Mouse (Mus musculus) NIH3T3 (cell line): ENCODE measurements at regions not wholly inside any gene's neighbourhood (a gene's known extent, or its start where the extent isn't known, plus 50 kb on each side); places are given as distances from the start of the nearest gene placed in this dataset.

Experiments
- DNase-seq: peaks from one replicate; pipeline ENCODE4 v3.0.0-alpha.2; 2012; ENCODE audit warnings: low read depth

- DNase-seq: peak; percentile 72
Observed at GRCm38 (mm10) chr10:9071630-9072029, 185.8 kb upstream of the Sash1 start.

GRCm38 (mm10) chr10:9069608-9070190 is 183.8 kb upstream of the Sash1 start:
- no peak for DNase-seq

- DNase-seq: no peak
Observed at GRCm38 (mm10) chr10:9066566-9066965, 180.7 kb upstream of the Sash1 start.

GRCm38 (mm10) chr10:9061979-9062378 is 176.1 kb upstream of the Sash1 start:
- no peak for DNase-seq

GRCm38 (mm10) chr10:9055274-9055673 is 169.4 kb upstream of the Sash1 start:
- no peak for DNase-seq

GRCm38 (mm10) chr10:9053371-9053770 is 167.5 kb upstream of the Sash1 start:
- DNase-seq: peak; percentile 61

GRCm38 (mm10) chr10:9047341-9047740 is 161.5 kb upstream of the Sash1 start:
- no peak for DNase-seq

- no peak for DNase-seq
Observed at GRCm38 (mm10) chr10:9044746-9045370, 159.0 kb upstream of the Sash1 start.

- no peak for DNase-seq
Observed at GRCm38 (mm10) chr10:9043507-9043906, 157.6 kb upstream of the Sash1 start.

GRCm38 (mm10) chr10:9030486-9030885 is 144.6 kb upstream of the Sash1 start:
- no peak for DNase-seq

- no peak for DNase-seq
Observed at GRCm38 (mm10) chr10:9029506-9029905, 143.6 kb upstream of the Sash1 start.

GRCm38 (mm10) chr10:9027070-9027807 is 141.4 kb upstream of the Sash1 start:
- DNase-seq: no peak

- no peak for DNase-seq
Observed at GRCm38 (mm10) chr10:9014810-9015505, 129.1 kb upstream of the Sash1 start.

- DNase-seq: no peak
Observed at GRCm38 (mm10) chr10:9013549-9013925, 127.7 kb upstream of the Sash1 start.

GRCm38 (mm10) chr10:9012829-9013548 is 127.1 kb upstream of the Sash1 start:
- peak; percentile 60 for DNase-seq

- no peak for DNase-seq
Observed at GRCm38 (mm10) chr10:9011906-9012305, 126.0 kb upstream of the Sash1 start.

- DNase-seq: no peak
Observed at GRCm38 (mm10) chr10:9010191-9010590, 124.3 kb upstream of the Sash1 start.

- no peak for DNase-seq
Observed at GRCm38 (mm10) chr10:9005140-9005909, 119.5 kb upstream of the Sash1 start.

- DNase-seq: no peak
Observed at GRCm38 (mm10) chr10:9002261-9002660, 116.4 kb upstream of the Sash1 start.

GRCm38 (mm10) chr10:8998758-8999398 is 113.0 kb upstream of the Sash1 start:
- peak; percentile 28 for DNase-seq

- DNase-seq: no peak
Observed at GRCm38 (mm10) chr10:8998356-8998755, 112.5 kb upstream of the Sash1 start.
